Mouse (Mus musculus): ENCODE measurements around the gene Mrpl9.

The Mrpl9 gene

DNA sequence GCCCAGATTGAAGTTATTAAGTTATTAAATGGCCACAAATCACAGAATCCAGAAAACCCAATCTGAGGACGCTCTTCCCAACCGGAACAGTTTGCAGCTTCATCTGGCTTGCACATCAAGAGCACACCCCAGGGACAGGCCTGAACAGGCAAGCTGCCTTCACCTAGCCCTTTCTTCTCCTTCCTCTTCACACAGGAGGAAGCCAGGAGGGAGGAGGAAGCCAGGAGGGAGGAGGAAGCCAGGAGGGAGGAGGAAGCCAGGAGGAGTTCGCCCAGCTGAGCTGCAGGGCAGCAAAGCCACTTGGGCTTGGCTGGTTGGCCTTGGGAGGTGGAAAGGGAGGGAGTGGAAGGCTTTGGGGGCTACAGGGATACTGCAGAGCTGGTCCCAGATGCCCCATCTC, 25.8 kb downstream of the Mrpl9 start:
- DNase-seq, result no peak

DNA sequence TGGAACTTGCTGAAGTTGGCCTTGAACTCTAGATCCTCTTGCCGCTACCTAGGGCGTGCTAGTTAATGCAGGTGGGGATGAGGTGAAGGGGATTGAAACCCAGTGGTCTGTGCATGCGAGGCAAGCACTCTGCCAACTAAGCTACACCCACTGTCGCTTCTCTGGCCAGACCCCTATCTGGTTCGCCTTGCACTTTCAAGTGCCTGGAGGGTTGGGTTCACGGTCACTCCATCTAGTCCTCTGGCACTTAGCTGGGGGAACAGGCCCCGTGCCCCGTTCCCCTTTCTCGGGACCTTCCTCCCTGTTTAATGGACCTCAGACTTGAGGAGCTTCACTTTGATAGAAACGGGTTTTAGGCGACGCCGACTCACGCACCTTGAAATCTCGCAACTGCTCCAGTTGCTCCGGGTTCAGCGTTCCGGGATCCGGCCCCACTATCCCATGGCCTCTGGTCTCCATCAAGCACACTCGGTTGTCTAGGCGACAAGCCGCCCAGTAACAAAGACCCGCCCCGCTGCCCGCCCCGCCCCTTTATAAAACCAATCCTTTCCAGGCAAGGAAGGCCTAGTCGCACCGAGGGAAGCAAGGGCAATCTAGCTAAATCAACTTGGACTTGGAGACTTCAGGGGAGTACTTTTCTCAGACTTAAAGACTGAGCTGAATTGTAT, 29.5 kb downstream of the Mrpl9 start:
- DNase-seq, result peak; percentile 53

GRCm38 (mm10) chr3:94473115-94473505, 30.0 kb downstream of the Mrpl9 start:
- DNase-seq, result no peak

DNA sequence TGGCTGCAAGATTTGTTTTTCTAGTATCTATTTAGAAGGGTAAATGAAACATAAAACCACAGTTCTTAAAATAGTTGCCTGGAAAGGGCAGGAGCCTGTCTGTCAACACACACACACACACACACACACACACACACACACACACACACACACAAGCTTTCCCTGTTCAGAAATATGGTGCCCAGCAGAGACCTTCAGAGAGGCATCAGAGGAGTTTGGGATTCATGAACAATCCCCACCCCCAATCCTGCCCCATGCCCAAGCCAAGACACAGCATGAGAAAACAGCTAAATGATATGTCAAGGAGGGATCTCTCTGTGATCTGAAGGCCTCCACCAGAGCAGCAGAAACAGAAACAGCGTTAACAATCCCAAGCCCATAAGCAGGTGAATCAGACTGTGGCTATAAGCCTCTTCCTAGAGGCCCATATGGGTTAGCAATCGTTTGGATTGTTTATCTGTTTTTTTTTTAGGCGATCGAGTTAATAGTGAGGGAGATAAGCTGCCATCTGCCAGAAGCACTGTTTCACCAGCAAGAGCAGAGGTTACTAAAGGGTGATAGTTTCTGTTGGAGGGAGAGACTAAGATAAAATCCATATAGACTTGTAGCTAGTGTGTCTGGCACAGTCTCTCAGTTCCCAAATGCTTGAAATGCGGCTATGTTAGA, 30.6 kb downstream of the Mrpl9 start:
- DNase-seq, result no peak

- DNase-seq, result no peak
Measured at GRCm38 (mm10) chr3:94476301-94477035, 33.4 kb downstream of the Mrpl9 start.

GRCm38 (mm10) chr3:94477444-94477843, 34.3 kb downstream of the Mrpl9 start:
- no peak for DNase-seq

GRCm38 (mm10) chr3:94477981-94478422, 34.9 kb downstream of the Mrpl9 start, which contains the start of gene Celf3:
Gene Celf3 (plus strand): TSS chr3:94478295.
- DNase-seq, result peak; percentile 23

- no peak for DNase-seq
Measured at GRCm38 (mm10) chr3:94478591-94479169, 35.6 kb downstream of the Mrpl9 start.

DNA sequence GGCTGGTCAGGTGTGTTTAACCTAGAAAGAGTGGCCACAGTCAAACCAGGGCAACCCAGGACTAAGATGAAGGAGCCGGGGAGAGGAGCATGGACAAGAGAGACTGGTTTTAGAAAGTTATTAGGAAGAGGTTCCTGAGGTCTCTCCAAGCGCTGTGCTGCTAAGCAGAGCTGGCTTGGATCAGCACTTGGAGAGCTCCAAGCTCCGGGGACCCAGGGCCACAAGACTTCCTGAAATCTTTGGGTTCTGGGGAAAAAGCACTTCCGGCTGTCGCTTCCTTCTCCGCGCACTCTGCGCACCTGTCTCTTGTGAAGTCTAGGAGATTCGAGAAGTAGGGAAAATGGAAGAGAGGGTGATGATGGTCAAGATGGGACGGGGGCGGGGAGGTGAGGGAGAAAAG, 36.4 kb downstream of the Mrpl9 start:
- no peak for DNase-seq

GRCm38 (mm10) chr3:94480291-94480884, 37.3 kb downstream of the Mrpl9 start, which contains the start of gene Riiad1:
Gene Riiad1 (minus strand): TSS chr3:94480341.
- DNase-seq, result no peak

DNA sequence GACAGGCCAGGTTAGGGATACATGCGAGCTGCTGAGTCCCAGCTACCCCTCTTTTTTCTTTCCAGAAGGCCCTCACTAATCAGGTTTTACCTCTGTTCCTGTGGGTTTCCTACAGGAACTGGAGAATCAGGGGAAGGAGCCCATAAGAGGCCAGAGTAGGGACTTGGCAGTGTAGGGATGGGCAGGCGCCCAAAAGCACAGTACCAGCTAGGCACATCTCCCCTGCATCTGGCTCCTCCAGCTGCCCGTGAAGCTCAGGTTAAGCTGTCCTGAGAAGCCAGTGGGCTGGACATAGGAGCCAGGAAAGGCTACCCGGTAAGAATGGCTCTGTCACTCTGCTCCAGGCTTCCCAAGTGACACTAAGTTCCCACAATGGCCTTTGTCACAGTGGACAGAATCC, 38.3 kb downstream of the Mrpl9 start:
- DNase-seq, result no peak

DNA sequence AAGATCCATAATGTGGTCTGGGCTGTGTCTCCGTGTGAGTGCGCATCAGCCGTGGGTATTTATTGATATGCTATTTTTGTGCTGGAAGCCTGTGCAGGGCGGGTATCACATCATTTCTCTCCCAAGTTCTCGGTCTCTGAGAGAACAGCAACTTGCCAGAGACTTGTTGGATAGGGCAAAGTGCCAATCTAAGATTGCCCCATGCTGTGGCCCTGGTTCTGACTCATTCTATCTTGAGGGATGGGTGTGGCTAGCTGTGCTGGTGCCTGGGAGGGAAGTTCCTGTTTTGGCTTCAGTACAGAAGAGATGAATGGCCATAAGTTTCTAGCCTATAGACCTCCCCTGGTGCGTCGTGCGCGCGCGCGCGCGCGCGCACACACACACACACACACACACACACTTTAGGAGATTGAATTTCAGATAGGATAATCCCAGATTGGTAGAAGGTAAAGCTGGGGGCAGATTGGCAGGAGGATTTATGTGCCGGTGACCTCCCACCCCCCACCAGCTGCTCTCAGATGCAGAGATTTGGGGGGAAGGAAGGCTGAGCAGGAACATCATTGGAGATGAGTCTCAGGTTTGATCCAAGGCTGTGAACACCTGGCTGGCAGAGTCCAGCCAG, 39.8 kb downstream of the Mrpl9 start:
- DNase-seq, result no peak

DNA sequence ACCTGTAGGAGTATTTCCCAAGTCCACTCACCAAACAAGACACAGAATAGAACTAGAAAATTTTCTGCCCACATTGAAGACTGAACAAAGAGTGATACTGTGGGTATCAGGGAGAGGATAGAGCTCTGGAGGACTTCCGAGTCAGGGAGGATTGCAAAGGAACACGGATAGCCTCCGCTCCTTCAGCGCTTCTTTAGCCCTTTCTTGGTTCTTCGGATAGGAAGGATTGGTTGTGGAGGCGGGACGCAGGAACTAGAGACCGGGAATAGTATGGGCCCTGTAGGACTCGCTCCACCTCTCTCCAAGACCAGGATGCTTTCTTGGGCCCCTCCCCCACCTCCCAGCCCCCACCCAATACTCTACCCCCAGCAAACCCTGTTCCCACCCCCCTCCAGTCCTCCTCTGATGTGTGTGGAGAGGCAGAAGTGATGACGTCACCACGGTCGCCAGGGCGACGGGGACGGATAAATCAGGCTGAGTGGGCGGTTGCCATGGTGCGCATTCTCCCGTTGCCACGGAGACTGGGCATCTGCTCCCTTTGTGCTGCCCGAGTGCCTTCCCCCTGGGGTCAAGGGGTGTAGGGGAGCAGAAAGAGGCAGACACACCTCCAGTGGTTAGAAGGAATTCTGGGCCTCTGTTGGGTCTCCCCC, 40.8 kb downstream of the Mrpl9 start:
- peak; percentile 20 for DNase-seq

GRCm38 (mm10) chr3:94485922-94486321, 42.8 kb downstream of the Mrpl9 start:
- DNase-seq, result no peak

- no peak for DNase-seq
Measured at GRCm38 (mm10) chr3:94487581-94487980, 44.5 kb downstream of the Mrpl9 start.

- no peak for DNase-seq
Measured at GRCm38 (mm10) chr3:94497162-94497561, 54.0 kb downstream of the Mrpl9 start.
